Mouse (Mus musculus) pancreas, adult 10 weeks (tissue): Measurements from ENCODE around the gene Rnf157. TPM values are rescaled to one million over a fixed set of nuclear protein-coding genes. Genes with fewer than 3 reads are reported as not detected.

Source experiments
- polyA plus RNA-seq: library from polyadenylated mRNA; stranded (reverse); fragments of 350-450 nt; fragmentation: Illumina TruSeq; extraction: RNeasy Lipid Tissue Mini Kit (QIAGEN cat#74804); gene quantifications from one replicate; pipeline ENCODE4 v1.2.3, GENCODE M21; 2015; ENCODE audit warnings: low read depth, low replicate concordance; ENCODE audit not compliant: insufficient read depth

The Rnf157 gene
- 1.6 TPM for polyA plus RNA-seq

GRCm38 (mm10) chr11:116412904-116413630 is at the start of gene Rnf157:
Rnf157 (minus strand) TSS chr11:116413032.

DNA sequence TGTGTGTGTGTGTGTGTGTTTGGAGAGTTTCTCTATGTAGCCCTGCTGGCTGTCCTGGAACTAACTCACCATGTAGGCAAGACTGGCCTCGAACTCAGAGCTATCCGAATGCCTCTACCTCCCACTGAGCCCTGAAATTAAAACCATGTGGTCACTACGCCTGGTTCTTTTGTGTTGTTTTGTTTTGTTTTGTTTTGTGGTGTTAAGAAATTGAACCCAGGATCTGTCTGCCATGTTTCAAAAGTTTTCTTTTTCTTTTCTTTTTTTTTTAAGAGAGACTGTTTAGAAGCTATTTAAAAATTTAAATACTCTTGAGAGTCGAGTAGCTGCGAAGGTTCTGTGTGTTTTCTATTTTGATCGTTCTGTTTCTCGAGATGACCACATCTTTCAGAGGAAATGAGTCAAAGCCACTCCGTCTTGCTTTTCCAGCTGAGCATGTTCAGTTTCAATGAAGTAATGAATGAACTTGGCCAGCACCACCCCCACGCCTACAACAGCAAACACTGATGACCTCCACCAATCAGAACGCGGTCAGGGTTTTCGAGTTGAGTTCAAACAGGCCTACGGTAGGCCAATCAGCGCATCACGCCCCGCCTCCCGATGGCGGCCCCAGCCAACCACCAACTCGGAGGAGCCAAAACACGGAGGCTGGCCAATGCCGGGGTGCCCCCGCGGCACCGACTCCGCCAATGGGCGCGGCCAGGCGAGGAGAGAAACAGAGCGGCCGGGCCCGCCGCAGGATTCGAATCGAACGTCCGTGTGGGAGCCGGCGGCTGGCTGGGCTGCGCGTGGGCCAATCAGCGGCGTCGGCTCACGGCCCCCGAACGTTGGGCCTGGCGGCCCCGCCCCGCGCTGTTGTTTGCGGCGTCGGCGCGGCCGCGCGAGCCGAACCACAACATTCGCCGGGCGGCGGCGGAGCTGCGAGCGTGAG is 20.8 kb upstream of the Rnf157 start, which contains the start of gene Ubald2:
Gene Ubald2 (plus strand): TSS at position 739 of the 931 bp plus-strand sequence.

GRCm38 (mm10) chr11:116335244-116336036 is 77.4 kb downstream of the Rnf157 start, which contains the start of gene Foxj1:
Foxj1 (minus strand) TSS chr11:116335399.

GRCm38 (mm10) chr11:116307019-116307725 is 105.7 kb downstream of the Rnf157 start, which contains the start of gene Exoc7:
Exoc7 (minus strand) TSS chr11:116307233.

Other genes with a start within 250 kb of the Rnf157 start
- gene Fbf1, start 244.9 kb downstream of the Rnf157 start, polyA plus RNA-seq: 8.8 TPM
- 7.9 TPM for gene Ten1, start 214.2 kb downstream of the Rnf157 start, polyA plus RNA-seq
- 15.4 TPM for gene Acox1, start 214.0 kb downstream of the Rnf157 start, polyA plus RNA-seq
- gene Evpl, start 175.0 kb downstream of the Rnf157 start, polyA plus RNA-seq: 1.1 TPM
- gene Srp68, start 138.8 kb downstream of the Rnf157 start, polyA plus RNA-seq: 30.8 TPM
- not detected for gene Galr2, start 132.1 kb downstream of the Rnf157 start, polyA plus RNA-seq
- 9.2 TPM for gene Exoc7, start 105.8 kb downstream of the Rnf157 start, polyA plus RNA-seq
- gene Foxj1, start 77.6 kb downstream of the Rnf157 start, polyA plus RNA-seq: 1.4 TPM
- gene Ubald2, start 21.1 kb upstream of the Rnf157 start, polyA plus RNA-seq: 10.8 TPM
- not detected for gene Qrich2, start 53.2 kb upstream of the Rnf157 start, polyA plus RNA-seq
- gene Prpsap1, start 81.2 kb upstream of the Rnf157 start, polyA plus RNA-seq: 59.0 TPM
- 4.7 TPM for gene Sphk1, start 117.9 kb upstream of the Rnf157 start, polyA plus RNA-seq
- 8.1 TPM for gene Ube2o, start 168.4 kb upstream of the Rnf157 start, polyA plus RNA-seq
- gene Aanat, start 173.4 kb upstream of the Rnf157 start, polyA plus RNA-seq: not detected
- 5.8 TPM for gene Rhbdf2, start 214.0 kb upstream of the Rnf157 start, polyA plus RNA-seq
- gene Prcd, start 240.5 kb upstream of the Rnf157 start, polyA plus RNA-seq: not detected
- 17.1 TPM for gene Cygb, start 241.3 kb upstream of the Rnf157 start, polyA plus RNA-seq